Mouse (Mus musculus) granulocyte monocyte progenitor cell, adult 5-6 weeks (primary cell): Measurements from ENCODE around the gene Ssu2. TPM values are rescaled to one million over a fixed set of nuclear protein-coding genes. Genes with fewer than 3 reads are reported as not detected.

Experiments used
- ATAC-seq: replicated peaks from 2 replicates; pipeline ENCODE4 v1.8.0; 2016; ENCODE audit warnings: mild to moderate bottlenecking, moderate TSS enrichment, inconsistent platforms; ENCODE audit not compliant: poor library complexity, severe bottlenecking
- total RNA-seq, 2 experiments: library from RNA; stranded (forward) in 1 of 2; stranded (reverse) in 1 of 2; fragments of 200-712, 200-1000 nt in 1 of 2; fragments of >200 nt in 1 of 2; fragmentation: Nextera tagmentation in 1 of 2; gene quantifications; 2 replicates each; pipeline ENCODE4 v1.2.3; 2014 to 2017

Ssu2 gene
- total RNA-seq, 2 experiments from 2014 or later: not detected

GRCm38 (mm10) chr6:112359341-112359740, 28.5 kb downstream of the Ssu2 start:
- ATAC-seq: no peak

DNA sequence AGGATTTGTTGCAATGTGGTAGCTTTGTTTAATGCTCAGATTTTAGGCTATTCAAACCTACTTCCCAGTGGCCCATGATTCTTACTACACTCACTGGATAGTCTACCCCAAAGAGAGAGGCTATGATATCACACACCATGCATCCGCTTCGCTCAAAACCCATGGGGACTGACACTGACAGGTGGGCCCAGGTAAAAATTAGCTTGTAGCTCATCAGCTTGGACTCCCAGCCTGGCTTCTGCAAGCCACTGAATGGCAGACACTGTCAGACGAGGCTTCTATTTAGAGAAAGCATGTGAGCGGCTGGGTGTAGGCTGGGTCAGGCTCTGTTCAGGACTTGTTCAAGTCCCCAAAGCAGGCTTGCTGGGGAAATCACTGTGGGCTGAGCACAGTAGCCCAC, 37.4 kb downstream of the Ssu2 start:
- no peak for ATAC-seq

DNA sequence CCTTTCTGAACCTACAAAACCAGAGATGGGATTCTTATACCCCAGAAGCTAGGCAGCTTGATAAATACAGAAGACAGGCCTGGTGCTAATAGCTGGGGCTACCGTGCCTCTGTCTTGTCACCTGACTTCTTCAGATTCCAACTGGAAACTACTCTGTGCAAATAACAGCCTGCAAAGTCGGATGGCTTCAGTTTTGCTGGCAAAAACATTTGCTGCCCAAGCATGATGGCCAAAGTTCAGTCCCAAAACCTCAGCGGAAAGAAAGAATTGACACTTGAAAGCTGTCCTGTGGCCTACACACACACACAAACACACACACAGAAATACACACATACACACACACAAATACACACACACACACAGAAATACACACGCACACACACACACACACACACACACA, 48.8 kb downstream of the Ssu2 start:
- no peak for ATAC-seq

DNA sequence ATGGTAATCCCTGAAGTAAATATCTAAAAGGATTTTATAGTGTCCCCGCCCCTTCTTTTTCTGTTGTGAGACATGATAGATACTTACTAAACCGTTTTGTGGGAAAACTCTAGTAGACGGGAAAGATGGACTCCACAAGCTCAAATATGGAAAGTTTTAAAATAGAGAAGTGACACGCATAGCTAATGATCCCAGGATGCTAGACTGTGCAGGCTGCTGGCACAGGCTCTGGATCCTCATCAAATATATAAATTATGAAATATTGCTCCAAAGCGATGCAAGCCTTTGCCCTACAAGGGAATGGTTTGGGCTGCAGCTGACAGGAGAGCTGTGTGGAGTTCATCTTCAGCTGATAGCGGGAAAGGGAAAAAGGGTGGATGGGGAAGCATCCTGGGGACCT, 50.2 kb downstream of the Ssu2 start:
- no peak for ATAC-seq

GRCm38 (mm10) chr6:112333930-112334329, 53.9 kb downstream of the Ssu2 start:
- no peak for ATAC-seq

DNA sequence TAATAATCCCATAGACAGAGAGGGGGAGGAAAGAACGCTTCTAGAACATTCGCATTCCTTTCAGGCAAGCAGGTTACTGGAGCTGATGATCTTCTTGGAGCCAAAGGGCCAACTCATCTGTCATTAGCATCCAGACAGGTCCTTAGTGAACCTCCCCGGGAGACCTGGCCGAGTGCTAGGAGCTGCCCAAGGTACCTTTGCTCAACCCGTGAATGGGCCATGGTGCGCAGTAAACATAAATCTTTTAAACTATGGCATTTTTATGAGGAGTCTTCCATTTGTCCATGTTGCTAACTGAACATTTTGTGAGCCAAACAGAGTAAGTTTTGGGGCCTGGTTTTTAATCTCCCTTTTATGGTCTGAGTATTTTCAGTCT, 56.6 kb downstream of the Ssu2 start:
- ATAC-seq: no peak

DNA sequence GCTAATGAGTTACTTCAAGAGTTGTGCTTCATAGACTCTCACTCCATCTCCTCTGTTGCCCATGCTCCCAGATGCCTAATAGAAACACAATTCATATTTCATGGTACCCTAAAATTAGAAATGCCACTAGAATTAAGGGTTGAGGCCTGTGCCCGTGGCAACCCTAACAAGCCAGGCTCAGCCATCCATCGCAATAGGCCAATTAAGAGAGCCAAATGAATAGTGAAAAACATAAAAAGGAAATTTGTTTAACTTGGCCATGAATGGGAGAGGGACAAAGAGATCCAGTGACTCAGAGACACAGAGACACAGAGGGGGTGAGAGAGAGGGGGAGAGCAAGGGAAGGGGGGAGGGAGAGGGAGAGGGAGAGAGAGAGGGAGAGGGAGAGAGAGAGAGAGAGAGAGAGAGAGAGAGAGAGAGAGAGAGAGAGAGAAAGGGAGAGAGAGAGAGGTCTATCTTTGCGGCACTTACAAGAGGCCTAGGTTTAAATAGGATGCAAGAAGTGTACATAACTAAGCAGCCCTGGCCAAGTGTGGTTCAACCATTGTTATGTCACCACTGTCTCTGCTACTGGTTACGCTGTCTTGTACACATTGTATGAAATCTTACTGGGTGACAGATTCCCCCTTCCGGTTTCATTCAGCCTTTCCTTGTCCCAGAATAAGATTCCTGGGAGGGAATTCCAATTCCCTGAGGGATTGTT, 57.2 kb downstream of the Ssu2 start:
- ATAC-seq: no peak

- ATAC-seq: no peak
Measured at GRCm38 (mm10) chr6:112327793-112328192, 60.0 kb downstream of the Ssu2 start.

DNA sequence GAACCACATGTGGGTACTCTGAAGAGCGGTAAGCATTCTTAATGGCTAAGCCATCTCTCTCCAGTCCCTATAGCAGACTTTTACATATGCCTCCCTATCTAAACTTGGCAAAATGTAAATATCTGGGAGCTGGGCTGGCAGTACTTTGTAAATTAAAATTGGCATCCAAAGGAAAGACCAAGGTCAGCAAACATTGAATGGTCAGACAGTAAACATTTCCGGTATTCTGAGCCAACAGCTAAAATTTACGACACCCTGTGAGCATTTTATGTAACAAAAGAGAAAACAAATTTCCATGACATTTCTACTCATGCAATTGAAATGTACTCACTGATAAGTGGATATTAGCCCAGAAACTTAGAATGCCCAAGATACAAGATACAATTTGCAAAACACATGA, 62.6 kb downstream of the Ssu2 start:
- no peak for ATAC-seq

GRCm38 (mm10) chr6:112322916-112323315, 64.9 kb downstream of the Ssu2 start:
- no peak for ATAC-seq

- ATAC-seq: no peak
Measured at GRCm38 (mm10) chr6:112320679-112321078, 67.1 kb downstream of the Ssu2 start.

GRCm38 (mm10) chr6:112319449-112319848, 68.4 kb downstream of the Ssu2 start:
- ATAC-seq: no peak

DNA sequence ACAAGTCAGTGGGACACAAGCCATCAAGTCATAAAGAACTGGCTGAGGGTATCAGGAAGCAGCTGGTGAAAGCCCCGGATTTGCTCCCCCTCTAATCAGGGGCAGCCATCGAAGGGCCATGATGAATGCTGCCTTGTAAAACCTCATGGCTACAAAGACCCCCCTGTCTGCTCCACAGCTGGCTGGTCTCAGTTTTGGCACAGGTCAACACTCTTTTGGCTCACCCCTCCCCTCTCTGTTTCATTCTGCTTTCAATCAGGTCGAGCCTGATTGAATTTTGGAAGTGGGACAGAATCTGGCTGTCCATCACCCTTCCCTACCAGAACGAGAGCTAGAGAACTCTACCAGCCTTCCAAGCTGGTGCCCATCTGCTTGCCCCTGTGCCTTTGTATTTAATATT, 76.4 kb downstream of the Ssu2 start:
- ATAC-seq: no peak

DNA sequence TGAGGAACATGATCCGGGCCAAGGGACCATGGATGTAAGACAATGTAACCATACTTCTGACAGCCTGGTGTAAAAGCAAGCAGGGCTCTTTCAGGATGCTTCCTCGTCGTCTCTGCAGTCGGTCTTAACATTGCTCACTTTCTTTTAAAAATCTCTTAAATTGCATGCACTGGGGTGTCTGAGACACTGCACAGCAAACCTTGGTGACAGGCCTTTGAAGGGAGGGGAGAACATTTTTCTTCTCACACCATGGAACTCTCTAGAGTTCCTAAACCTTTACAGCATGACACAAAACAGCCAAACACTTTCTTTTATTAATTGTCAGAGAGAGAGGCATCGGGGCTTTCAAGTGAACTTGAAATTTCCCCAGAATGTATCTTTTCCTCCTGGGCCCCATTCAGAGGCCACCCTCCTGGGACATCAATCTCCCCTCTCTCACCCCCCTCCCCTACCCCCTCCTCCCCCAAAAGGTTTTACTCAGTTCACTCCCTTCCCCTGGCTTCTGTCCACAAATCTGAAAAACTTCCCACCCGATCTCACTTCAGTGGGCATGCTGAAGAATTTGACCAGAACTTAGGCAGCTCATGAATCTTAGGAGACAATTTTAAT, 78.4 kb downstream of the Ssu2 start:
- ATAC-seq: no peak

Other genes with a start within 250 kb of the Ssu2 start
- gene Lmcd1, start 114.3 kb downstream of the Ssu2 start, total RNA-seq (2014; fragmentation: Nextera tagmentation): not detected in 2 replicates
- gene Lmcd1, start 114.3 kb downstream of the Ssu2 start, total RNA-seq (2017): not detected in 2 replicates
- not detected in 2 replicates for gene Cav3, start 71.5 kb upstream of the Ssu2 start, total RNA-seq (2014; fragmentation: Nextera tagmentation)
- gene Cav3, start 71.5 kb upstream of the Ssu2 start, total RNA-seq (2017): not detected in 2 replicates
- gene Oxtr, start 101.9 kb upstream of the Ssu2 start, total RNA-seq (2014; fragmentation: Nextera tagmentation): not detected in 2 replicates
- gene Oxtr, start 101.9 kb upstream of the Ssu2 start, total RNA-seq (2017): not detected in 2 replicates